Mouse (Mus musculus) cerebellum, adult 2 months (tissue): ENCODE results near the gene Dcbld2. TPM values are rescaled to one million over a fixed set of nuclear protein-coding genes. Genes with fewer than 3 reads are reported as not detected.

Experiments used
- DNase-seq, 2 experiments: peaks; one replicate each; pipeline ENCODE4 v3.0.0; 2021
- H3K27ac ChIP-seq: fragments of 200-500 bp; 2 replicates; pipeline ENCODE4 v1.5.1; 2012; ENCODE audit warnings: low read length, control low read depth, inconsistent platforms; ENCODE audit not compliant: insufficient read depth
- H3K27me3 ChIP-seq: fragments of 200-500 bp; 2 replicates; pipeline ENCODE4 v1.6.1; 2012; ENCODE audit warnings: inconsistent platforms, mild to moderate bottlenecking, low read length, moderate library complexity; ENCODE audit not compliant: control insufficient read depth, insufficient read depth
- H3K4me1 ChIP-seq: fragments of 200-500 bp; 2 replicates; pipeline ENCODE4 v1.6.1; 2011; ENCODE audit warnings: low read length; ENCODE audit not compliant: control insufficient read depth, insufficient read depth
- H3K4me3 ChIP-seq: fragments of 200-500 bp; replicated peaks from 2 replicates; pipeline ENCODE3; 2011; ENCODE audit warnings: mild to moderate bottlenecking, low read depth, low read length, control low read depth; ENCODE audit not compliant: insufficient read depth
- CTCF ChIP-seq: fragments of 200-500 bp; IDR thresholded peaks from 2 replicates; pipeline ENCODE4 v1.5.1; 2011; ENCODE audit warnings: low read depth, mild to moderate bottlenecking, control low read depth, low read length, moderate library complexity, borderline replicate concordance; ENCODE audit not compliant: insufficient read depth
- POLR2A ChIP-seq: fragments of 200-500 bp; IDR thresholded peaks from 2 replicates; pipeline ENCODE4 v1.6.1; 2011; ENCODE audit warnings: low read length, control low read depth, borderline replicate concordance; ENCODE audit not compliant: insufficient read depth
- WGBS: fragments of 180-500 bp; shearing (Covaris S2); methylation state at CpG from one replicate; pipeline ENCODE4 v1.1.7; 2018; 5-methylcytosine and 5-hydroxymethylcytosine counted together
- polyA plus RNA-seq: library from polyadenylated mRNA; depleted of rRNA; stranded (reverse); fragments of >200 nt; gene quantifications from 2 replicates; pipeline ENCODE4 v1.2.3, GENCODE M21; 2012

Dcbld2 gene
- polyA plus RNA-seq, 1 experiment = 17.1 TPM

DNA sequence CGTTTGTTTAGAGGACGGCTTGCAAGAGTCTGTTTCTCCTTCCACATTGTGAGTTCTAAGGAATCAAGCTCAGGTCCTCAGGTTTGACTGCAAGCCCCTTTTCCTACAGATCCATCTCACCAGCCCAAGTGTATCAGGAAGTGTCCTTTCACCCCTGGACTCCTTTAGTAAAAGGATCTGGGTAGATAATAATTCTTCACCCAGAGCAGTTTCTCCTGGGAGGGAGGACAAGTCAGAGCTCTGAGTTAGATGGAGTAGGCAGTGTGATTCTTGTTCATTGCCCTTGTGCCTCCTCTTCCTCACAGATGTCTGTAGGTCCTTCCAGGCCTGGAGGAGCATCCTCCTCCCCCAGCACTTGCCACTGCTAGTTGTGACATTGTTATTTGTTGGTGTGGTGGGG, 54.3 kb downstream of the Dcbld2 start:
- DNase-seq = no peak
- 96% methylated on average over 2 of the region's 2 CpGs for WGBS
- Histone ChIP-seq H3K27me3 (no peaks in the 10 kb centered on the region), H3K27ac (no peak overlapping the region), H3K4me1 (no peaks in the 10 kb centered on the region), H3K4me3 (no peak overlapping the region)
- TF ChIP-seq CTCF (no peak), POLR2A (no peak)

DNA sequence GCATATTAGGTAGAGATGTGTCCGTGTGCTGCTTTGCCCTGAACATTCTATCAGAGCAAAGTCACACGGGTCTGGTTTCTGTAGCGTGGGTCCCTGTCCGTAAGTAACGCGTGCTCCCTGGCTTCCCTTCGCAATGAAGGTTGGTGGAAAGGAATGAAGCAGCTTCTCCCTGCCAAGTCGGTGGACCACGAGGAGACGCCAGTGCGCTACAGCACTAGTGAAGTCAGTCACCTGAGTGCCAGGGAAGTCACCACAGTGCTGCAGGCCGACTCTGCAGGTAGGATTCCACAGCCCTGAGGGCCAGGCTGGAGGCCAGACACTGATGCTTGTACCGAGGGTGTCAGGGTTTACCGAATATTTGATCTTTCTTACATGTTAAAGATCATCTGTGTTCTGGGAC, 55.8 kb downstream of the Dcbld2 start:
- Histone ChIP-seq H3K4me3 (no peak overlapping the region), H3K4me1 (no peaks in the 10 kb centered on the region), H3K27ac (no peak overlapping the region), H3K27me3 (no peaks in the 10 kb centered on the region)
- WGBS = 79% methylated on average over 14 of the region's 14 CpGs
- no peak for DNase-seq
- no peak for TF ChIP-seq CTCF
- no peak for TF ChIP-seq POLR2A

DNA sequence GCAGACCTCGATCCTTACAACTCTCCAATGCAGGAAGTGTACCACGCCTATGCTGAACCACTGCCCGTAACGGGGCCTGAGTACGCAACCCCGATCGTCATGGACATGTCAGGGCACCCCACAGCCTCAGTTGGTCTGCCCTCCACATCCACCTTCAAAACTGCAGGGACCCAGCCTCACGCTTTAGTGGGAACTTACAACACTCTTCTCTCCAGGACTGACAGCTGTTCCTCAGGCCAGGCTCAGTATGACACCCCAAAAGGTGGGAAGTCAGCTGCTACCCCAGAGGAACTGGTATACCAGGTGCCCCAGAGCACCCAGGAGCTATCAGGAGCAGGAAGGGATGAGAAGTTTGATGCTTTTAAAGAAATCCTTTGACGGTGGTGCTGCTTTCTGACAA, 57.2 kb downstream of the Dcbld2 start:
- Histone ChIP-seq H3K27ac (no peak overlapping the region), H3K4me1 (no peaks in the 10 kb centered on the region), H3K4me3 (no peak overlapping the region), H3K27me3 (no peaks in the 10 kb centered on the region)
- WGBS = 88% methylated on average over 9 of the region's 9 CpGs
- TF ChIP-seq CTCF (no peak), POLR2A (no peak)
- no peak for DNase-seq

DNA sequence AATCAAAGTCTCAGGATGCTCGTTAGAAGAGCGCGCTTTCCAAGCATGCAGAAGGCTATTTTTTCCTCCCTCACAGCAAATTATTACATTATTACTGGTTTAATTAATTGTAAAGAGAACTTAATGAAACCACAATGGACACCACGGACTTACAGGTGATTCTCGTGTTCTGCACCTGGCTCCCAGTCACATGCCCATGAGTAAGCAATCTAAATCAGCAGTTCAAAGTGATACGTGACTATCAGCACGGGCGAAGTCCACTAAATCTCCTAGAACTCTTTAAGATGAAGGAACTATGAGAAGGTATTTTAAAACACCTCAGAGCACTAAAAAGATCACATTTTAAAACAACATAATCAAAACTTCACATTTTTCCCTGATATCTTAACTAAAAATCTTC, 61.8 kb downstream of the Dcbld2 start:
- DNase-seq = no peak
- no peak overlapping the region for H3K27ac ChIP-seq
- TF ChIP-seq CTCF = no peak
- no peak for TF ChIP-seq POLR2A
- no peak overlapping the region for H3K4me3 ChIP-seq
- no peaks in the 10 kb centered on the region for H3K27me3 ChIP-seq
- 88% methylated on average over 8 of the region's 8 CpGs for WGBS
- no peaks in the 10 kb centered on the region for H3K4me1 ChIP-seq

DNA sequence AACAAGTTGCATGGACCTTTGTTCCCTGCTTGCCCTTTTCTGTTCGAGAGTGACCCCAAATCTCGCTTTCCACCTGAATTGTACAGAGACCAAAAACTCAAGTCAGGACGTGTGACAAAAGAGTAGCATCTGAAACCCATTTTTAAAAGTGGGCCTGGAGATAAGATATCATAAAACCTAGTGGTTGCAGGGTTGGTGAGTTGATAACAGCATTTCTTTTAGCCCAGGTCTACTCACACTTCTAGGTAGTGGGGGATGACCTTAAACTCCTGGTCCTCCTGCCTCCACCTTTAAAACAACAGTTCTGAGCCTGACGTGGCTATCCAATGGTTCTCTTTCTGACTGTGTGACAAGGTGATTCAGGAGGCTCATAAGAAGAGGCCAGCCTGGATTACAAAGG, 62.6 kb downstream of the Dcbld2 start:
- no peaks in the 10 kb centered on the region for H3K4me1 ChIP-seq

DNA sequence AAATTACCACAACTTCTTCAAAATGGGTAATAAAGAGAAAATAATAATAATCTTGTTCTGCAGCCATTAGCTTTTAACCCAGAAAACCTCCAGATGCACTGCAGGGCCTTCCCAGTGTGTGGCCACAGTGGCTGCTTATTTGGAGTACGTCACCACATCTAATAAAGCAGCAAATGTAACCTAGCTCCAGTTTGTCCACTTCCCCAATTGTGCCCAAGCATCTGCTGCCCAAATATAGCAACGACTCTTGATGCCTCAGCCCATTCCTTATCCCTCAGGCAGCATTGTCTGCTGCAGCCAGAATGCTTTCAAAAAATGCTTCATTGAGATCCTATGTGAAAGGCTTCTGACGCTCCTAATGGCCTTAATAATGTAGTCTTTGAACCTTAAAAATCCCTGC, 66.6 kb downstream of the Dcbld2 start:
- Histone ChIP-seq H3K27ac (no peak overlapping the region), H3K4me1 (no peaks in the 10 kb centered on the region), H3K27me3 (no peaks in the 10 kb centered on the region), H3K4me3 (no peak overlapping the region)
- no peak for TF ChIP-seq CTCF
- no peak for TF ChIP-seq POLR2A
- 54% methylated on average over 3 of the region's 3 CpGs for WGBS
- DNase-seq = no peak

More for the DNA sequence above, 62.6 kb downstream of the Dcbld2 start:
- WGBS = 95% methylated on average over 4 of the region's 4 CpGs
- DNase-seq = no peak
- no peaks in the 10 kb centered on the region for H3K27me3 ChIP-seq
- TF ChIP-seq POLR2A (no peak), CTCF (no peak)
- H3K4me3 ChIP-seq = no peak overlapping the region
- no peak overlapping the region for H3K27ac ChIP-seq

DNA sequence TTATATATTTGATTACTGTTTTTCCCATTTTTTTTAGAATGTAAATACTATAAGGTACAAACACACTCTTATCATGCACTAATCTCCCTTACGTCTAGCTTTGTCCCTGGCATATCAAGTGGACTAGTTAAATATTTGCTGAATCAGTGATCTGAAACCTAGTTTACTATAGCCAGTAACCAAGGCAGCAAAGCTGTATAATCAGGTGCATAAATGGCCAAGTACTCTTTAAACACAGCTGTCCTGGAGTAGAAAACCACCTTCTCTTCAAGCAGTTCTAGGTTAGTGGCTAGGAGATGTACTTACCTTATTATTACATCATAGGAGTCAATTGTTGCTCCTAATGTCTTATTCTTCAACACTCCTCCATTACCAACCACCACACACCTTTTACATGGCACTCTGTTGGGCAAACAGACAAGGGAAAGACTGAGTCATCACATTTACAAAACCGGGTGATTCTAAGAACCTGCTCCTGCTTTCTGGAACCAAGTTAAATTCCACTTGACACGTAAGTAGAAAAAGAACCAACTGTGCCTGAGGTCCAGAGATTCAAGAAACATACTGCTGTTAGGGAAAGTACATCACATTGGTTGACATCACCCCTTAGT, 67.4 kb downstream of the Dcbld2 start:
- Histone ChIP-seq H3K27me3 (no peaks in the 10 kb centered on the region), H3K27ac (no peak overlapping the region), H3K4me3 (no peak overlapping the region), H3K4me1 (no peaks in the 10 kb centered on the region)
- DNase-seq = no peak
- 91% methylated on average over 3 of the region's 3 CpGs for WGBS
- no peak for TF ChIP-seq CTCF
- no peak for TF ChIP-seq POLR2A

DNA sequence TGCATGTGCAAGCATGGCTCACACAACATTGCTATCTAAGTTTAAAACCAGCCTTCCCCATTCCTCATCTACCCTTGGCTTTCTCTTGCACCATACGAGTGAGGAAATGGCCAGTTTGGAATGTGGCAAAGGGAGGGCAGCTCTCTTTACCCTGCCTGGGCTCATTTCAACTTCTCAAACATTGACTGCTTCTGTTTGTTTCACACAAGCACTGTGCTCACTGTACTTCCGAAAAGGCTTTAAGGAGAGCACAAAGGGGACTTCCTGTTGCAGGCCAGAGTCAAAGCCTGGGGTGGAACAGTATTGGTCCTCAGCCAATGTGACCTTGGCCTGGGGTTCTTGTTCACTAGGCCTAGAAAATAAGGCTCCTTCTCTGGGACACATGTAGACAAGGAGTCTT, 68.1 kb downstream of the Dcbld2 start:
- no peaks in the 10 kb centered on the region for H3K27me3 ChIP-seq
- H3K4me1 ChIP-seq = no peaks in the 10 kb centered on the region
- H3K4me3 ChIP-seq = no peak overlapping the region
- TF ChIP-seq POLR2A = no peak
- TF ChIP-seq CTCF = no peak
- WGBS = 74% methylated on average over 2 of the region's 2 CpGs
- no peak overlapping the region for H3K27ac ChIP-seq
- DNase-seq = no peak

DNA sequence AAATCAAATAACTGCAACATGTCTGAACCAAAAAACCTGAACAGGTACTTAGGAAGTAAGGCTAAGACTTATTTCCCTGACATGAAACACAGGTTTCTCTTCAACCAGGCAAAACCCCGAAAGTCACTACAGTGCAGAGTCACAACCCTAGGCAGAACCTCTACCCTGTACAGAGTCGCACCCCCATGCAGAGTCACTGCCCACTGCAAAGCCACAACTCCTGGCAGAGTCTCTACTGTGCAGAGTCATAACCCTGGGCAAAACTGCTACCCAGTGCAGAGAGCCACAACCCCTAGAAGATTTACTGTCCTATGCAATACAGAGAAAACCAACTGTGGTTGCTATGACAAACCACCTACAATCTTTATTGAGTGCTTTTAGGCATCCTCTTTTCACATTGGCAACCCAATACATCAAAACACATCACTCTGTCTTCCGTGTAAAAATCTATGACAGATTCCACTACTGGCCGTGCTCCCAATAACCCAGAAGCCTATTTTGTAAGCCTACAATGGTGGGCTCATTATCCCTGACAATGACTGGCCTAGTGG, 71.7 kb downstream of the Dcbld2 start:
- no peaks in the 10 kb centered on the region; the same call in 1 of the 2 replicates for H3K4me1 ChIP-seq
- WGBS = 79% methylated on average over 4 of the region's 4 CpGs
- no peaks in the 10 kb centered on the region for H3K27me3 ChIP-seq
- no peak overlapping the region for H3K27ac ChIP-seq
- H3K4me3 ChIP-seq = no peak overlapping the region
- no peak for DNase-seq
- TF ChIP-seq CTCF (no peak), POLR2A (no peak)
